Mouse (Mus musculus) limb, embryonic 12.5 days (tissue): ENCODE data around the gene Ints3. TPM values are rescaled to one million over a fixed set of nuclear protein-coding genes. Genes with fewer than 3 reads are reported as not detected.
"Not testable (repeated sequence)": the region's sequence is repeated elsewhere in the genome, so short reads cannot be mapped to it uniquely, and the experiment has no call there.

Experiments
- ATAC-seq: fragments of 200-750 bp; cut with Nextera tagmentation; 2 replicates; pipeline ENCODE4 v1.8.0; 2017; ENCODE audit warnings: low read depth, moderate TSS enrichment; ENCODE audit not compliant: insufficient number of reproducible peaks, insufficient read depth, low FRiP score, low TSS enrichment
- H3K27ac ChIP-seq: fragments of 300-500 bp; sonication (generic); 2 replicates; pipeline ENCODE4 v1.5.1; 2016; ENCODE audit warnings: mild to moderate bottlenecking, moderate library complexity
- H3K27me3 ChIP-seq: fragments of 300-500 bp; sonication (generic); 2 replicates; pipeline ENCODE4 v1.6.1; 2016; ENCODE audit warnings: mild to moderate bottlenecking, moderate library complexity
- H3K36me3 ChIP-seq: fragments of 300-500 bp; sonication (generic); 2 replicates; pipeline ENCODE4 v1.6.1; 2016; ENCODE audit warnings: mild to moderate bottlenecking, moderate library complexity
- H3K4me1 ChIP-seq: fragments of 300-500 bp; sonication (generic); replicated peaks from 2 replicates; pipeline ENCODE4 v1.6.1; 2016
- H3K4me2 ChIP-seq: fragments of 300-500 bp; sonication (generic); 2 replicates; pipeline ENCODE4 v1.6.1; 2016; ENCODE audit warnings: mild to moderate bottlenecking, moderate library complexity
- H3K4me3 ChIP-seq: fragments of 300-500 bp; sonication (generic); replicated peaks from 2 replicates; pipeline ENCODE4 v1.5.1; 2016; ENCODE audit warnings: mild to moderate bottlenecking
- H3K9ac ChIP-seq: fragments of 300-500 bp; sonication (generic); replicated peaks from 2 replicates; pipeline ENCODE4 v1.6.1; 2016; ENCODE audit warnings: mild to moderate bottlenecking, moderate library complexity
- H3K9me3 ChIP-seq: fragments of 300-500 bp; sonication (generic); 2 replicates; pipeline ENCODE4 v1.6.1; 2016; ENCODE audit warnings: mild to moderate bottlenecking, moderate library complexity
- WGBS: fragments of 180-500 bp; shearing (Covaris S2); methylation state at CpG from one replicate; pipeline ENCODE4 v1.1.7; 2016; 5-methylcytosine and 5-hydroxymethylcytosine counted together
- polyA plus RNA-seq: library from polyadenylated mRNA; unstranded; fragments of >200 nt; fragmentation: Nextera tagmentation; extraction: Ambion mirVana; gene quantifications from 2 replicates; pipeline ENCODE4 v1.2.1, GENCODE M21; 2016

Ints3 gene
- polyA plus RNA-seq, 1 experiment from 2014 or later, result 44.5 TPM

DNA sequence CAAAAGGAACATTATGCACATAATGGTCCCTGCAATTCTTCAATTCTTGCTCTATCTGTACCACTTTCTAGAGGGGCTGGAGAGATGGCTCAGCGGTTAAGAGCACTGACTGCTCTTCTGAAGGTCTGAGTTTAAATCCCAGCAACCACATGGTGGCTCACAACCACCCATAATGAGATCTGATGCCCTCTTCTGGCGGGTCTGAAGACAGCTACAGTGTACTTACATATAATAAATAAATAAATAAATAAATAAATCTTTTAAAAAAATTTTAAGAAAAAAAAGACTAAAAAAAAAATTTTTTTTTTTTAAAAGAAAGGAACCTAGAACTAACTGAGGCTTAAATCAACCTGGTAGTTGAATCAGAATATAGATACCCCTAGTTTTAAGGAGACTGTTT lies 90.6 kb downstream of the Ints3 start:
- not testable (repeated sequence) for H3K27ac ChIP-seq, H3K4me3 ChIP-seq, H3K4me2 ChIP-seq, H3K4me1 ChIP-seq, H3K27me3 ChIP-seq, H3K9ac ChIP-seq, ATAC-seq, H3K9me3 ChIP-seq
- WGBS, result 62% methylated on average over 2 of the region's 2 CpGs
- peaks cover 50% of the 10 kb centered on the region for H3K36me3 ChIP-seq

Other genes starting within 250 kb of the Ints3 start
- 1,443 and 1,486 TPM in 2 replicates for gene Rps27, start 220.0 kb downstream of the Ints3 start, polyA plus RNA-seq
- 28.2 and 29.8 TPM in 2 replicates for gene Rab13, start 219.9 kb downstream of the Ints3 start, polyA plus RNA-seq
- gene Jtb, start 202.0 kb downstream of the Ints3 start, polyA plus RNA-seq, result 86.2 and 88.6 TPM in 2 replicates
- gene Creb3l4, start 190.1 kb downstream of the Ints3 start, polyA plus RNA-seq, result 11.7 and 12.9 TPM in 2 replicates
- 56.8 and 62.0 TPM in 2 replicates for gene Slc39a1, start 185.4 kb downstream of the Ints3 start, polyA plus RNA-seq
- 18.6 and 30.3 TPM in 2 replicates for gene Crtc2, start 179.5 kb downstream of the Ints3 start, polyA plus RNA-seq
- gene Dennd4b, start 168.4 kb downstream of the Ints3 start, polyA plus RNA-seq, result 5.7 and 5.9 TPM in 2 replicates
- gene Gatad2b, start 140.4 kb downstream of the Ints3 start, polyA plus RNA-seq, result 17.7 and 19.5 TPM in 2 replicates
- gene Slc27a3, start 43.7 kb downstream of the Ints3 start, polyA plus RNA-seq, result 43.6 and 43.8 TPM in 2 replicates
- 2.7 and 3.8 TPM in 2 replicates for gene Npr1, start 32.2 kb upstream of the Ints3 start, polyA plus RNA-seq
- 329 and 362 TPM in 2 replicates for gene Ilf2, start 42.5 kb upstream of the Ints3 start, polyA plus RNA-seq
- gene Snapin, start 57.4 kb upstream of the Ints3 start, polyA plus RNA-seq, result 66.2 and 71.3 TPM in 2 replicates
- 210 and 213 TPM in 2 replicates for gene Chtop, start 75.9 kb upstream of the Ints3 start, polyA plus RNA-seq
- 7.3 and 8.3 TPM in 2 replicates for gene S100a1, start 80.8 kb upstream of the Ints3 start, polyA plus RNA-seq
- 19.8 and 20.1 TPM in 2 replicates for gene S100a13, start 80.8 kb upstream of the Ints3 start, polyA plus RNA-seq
- gene S100a14, start 93.2 kb upstream of the Ints3 start, polyA plus RNA-seq, result 0.20 and 1.0 TPM in 2 replicates
- gene S100a16, start 103.6 kb upstream of the Ints3 start, polyA plus RNA-seq, result 39.6 and 43.7 TPM in 2 replicates
- 0.06 and 0.16 TPM in 2 replicates for gene S100a3, start 127.0 kb upstream of the Ints3 start, polyA plus RNA-seq
- gene S100a2, start 156.6 kb upstream of the Ints3 start, polyA plus RNA-seq, result not detected in 2 replicates
- gene Gm42674, start 168.3 kb upstream of the Ints3 start, polyA plus RNA-seq, result not detected in 2 replicates
- 3.5 and 4.7 TPM in 2 replicates for gene S100a4, start 170.1 kb upstream of the Ints3 start, polyA plus RNA-seq
- gene S100a5, start 174.9 kb upstream of the Ints3 start, polyA plus RNA-seq, result not detected in 2 replicates
- 25.4 and 30.1 TPM in 2 replicates for gene S100a6, start 179.3 kb upstream of the Ints3 start, polyA plus RNA-seq
- 0.17 TPM in 1 of 2 replicates, not detected in the other for gene S100a7a, start 220.4 kb upstream of the Ints3 start, polyA plus RNA-seq
- 7.1 and 7.3 TPM in 2 replicates for gene S100a8, start 235.4 kb upstream of the Ints3 start, polyA plus RNA-seq